Mouse (Mus musculus): ENCODE data around the gene Kif11. TPM values are rescaled to one million over a fixed set of nuclear protein-coding genes. Genes with fewer than 3 reads are reported as not detected.
A peak's percentile ranks its signal among the peaks of the same experiment; 100 is the strongest.

Gene Kif11
- total RNA-seq (2018; cell fraction: chromatin; rRNA removed) = 10 to 100 TPM in 3 of 26 experiments, 1 to 10 TPM in 23; 1.2 to 23.1 (median 3.8) TPM
- 1 to 10 TPM in 24 of 26 experiments, under 1 TPM in 2; 0.80 to 5.9 (median 1.7) TPM for total RNA-seq (2018; cell fraction: cytosol; rRNA removed)
- total RNA-seq (2018; cell fraction: nucleus; rRNA removed) = 10 to 100 TPM in 2 of 26 experiments, 1 to 10 TPM in 24; 1.3 to 19.6 (median 3.5) TPM
- 1.2 to 5.9 TPM (median 4.1 TPM) in 3 replicates for polyA plus RNA-seq (2018)

DNA sequence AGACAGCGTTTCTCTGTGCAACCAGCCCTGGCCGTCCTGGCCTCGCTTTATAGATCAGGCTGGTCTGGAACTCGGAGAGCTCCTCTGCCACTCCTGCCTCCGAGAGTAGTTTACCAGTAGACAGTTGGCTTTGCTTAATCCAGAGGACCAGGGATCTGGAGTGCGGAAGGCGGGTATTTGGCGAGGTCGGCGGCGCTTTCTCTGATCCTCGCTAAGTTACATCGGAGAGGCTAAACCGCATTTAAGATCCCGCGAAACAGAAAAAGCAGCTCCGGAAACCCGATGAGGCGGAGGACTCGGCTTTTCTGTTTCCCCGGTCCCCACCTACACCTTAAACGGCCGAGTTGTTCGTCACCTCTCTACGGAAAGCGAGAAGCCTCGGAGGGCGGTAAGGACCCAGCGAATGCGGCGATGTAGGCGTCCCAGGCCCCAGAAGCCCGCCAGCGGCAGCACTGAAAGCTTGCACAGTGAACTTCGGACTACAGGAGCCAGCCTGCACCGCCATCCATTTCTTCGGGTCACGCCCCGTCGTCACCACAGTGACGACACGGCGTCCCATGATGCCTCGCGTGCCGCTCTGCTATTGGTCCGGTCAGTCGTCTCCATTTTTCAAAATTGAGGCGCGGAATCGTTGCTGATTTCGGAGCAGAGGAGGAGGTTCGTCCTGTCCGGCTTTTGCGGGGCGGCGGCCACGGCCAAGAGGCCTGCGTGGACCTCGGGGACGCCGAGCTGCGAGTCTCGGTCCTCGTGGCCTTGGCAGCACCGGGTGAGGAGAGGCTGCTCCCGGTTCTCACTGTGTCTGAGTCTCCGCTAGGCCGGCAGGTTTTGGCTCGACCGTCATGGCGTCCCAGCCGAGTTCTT lies at the start of gene Kif11:
Gene Kif11, plus strand, starts transcription at position 649 of the 861 bp plus-strand sequence.
- 1% methylated on average over 73 of the region's 73 CpGs for WGBS (ENCODE audit: missing documents)
- Histone ChIP-seq H3K4me3 (ENCODE audit: inconsistent target) (peak within 1 kb of the TSS; percentile 77), H3K27ac (peak within 1 kb of the TSS; percentile 84), H3K36me3 (ENCODE audit: inconsistent target) (no peaks in the 10 kb centered on the region), H3K79me2 (ENCODE audit: inconsistent target) (peaks cover 48% of the 10 kb centered on the region)

DNA sequence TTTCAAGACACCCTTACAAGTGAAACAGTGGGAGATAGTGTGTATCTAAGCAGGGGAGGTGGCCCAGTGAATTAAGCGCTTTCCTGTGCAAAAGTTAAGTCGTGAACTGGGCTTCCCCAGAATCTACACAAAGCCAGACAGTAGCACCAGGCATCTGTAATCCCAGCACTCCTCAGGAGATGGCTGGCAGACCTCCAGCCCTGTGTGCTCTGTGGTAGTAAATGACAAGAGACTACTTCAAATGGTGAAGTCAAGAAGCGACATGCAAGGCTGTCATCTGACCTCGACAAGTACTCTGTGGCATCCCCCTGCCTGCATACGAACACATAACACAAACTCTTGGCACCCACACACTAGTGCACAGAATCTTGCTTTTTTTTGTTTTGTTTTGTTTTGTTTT lies 49.0 kb upstream of the Kif11 start:
- H3K27ac ChIP-seq = no peak overlapping the region
- no peaks in the 10 kb centered on the region for H3K79me2 ChIP-seq (ENCODE audit: inconsistent target)
- H3K4me3 ChIP-seq (ENCODE audit: inconsistent target) = no peak overlapping the region
- peaks cover 39% of the 10 kb centered on the region for H3K36me3 ChIP-seq (ENCODE audit: inconsistent target)
- 92% methylated on average over 5 of the region's 5 CpGs for WGBS (ENCODE audit: missing documents)

DNA sequence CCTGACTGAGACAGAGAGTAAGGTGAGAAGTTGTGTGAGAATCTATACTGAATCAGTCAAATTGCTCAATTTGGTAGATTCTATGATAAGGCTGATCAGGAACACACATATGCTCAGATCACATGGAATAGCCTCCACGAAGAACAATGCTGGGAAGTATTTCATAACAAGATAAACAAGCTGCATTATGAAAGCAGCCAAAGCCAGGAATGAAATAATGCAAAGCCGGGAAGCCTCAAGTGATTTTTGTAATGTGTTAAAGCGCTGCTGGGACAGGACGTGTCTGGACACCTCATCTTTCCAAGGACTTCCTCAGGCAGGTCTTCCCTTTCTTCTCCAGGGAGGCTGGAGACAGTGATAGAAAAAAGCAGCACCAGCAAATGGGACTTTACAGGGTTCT lies 43.5 kb upstream of the Kif11 start:
- no peak overlapping the region for H3K4me3 ChIP-seq (ENCODE audit: inconsistent target)
- peaks cover 17% of the 10 kb centered on the region for H3K36me3 ChIP-seq (ENCODE audit: inconsistent target)
- peaks cover 29% of the 10 kb centered on the region; the same call in 1 of the 2 replicates for H3K79me2 ChIP-seq (ENCODE audit: inconsistent target)
- no peak overlapping the region for H3K27ac ChIP-seq
- WGBS (ENCODE audit: missing documents) = 86% methylated on average over 4 of the region's 4 CpGs

DNA sequence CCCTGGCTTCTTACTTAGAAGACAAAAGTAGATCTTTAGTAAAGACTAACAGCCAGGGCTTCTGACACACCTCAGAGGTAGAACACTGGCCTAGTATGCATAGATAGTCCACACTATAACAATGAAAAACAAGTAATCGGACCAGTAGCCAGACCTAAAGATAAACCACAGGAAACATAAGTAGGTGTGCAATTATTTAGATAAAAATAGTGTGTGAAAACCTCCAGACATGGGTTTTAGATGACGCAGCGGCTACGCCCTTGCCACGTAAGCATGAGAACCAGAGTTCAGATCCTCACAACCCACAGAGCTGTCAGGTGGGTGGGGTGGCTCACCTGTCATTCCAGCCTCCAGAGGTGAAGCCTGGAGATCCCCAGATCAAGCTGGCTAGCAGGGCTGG lies 42.8 kb upstream of the Kif11 start:
- H3K27ac ChIP-seq = no peak overlapping the region
- peaks cover 10% of the 10 kb centered on the region; the same call in 1 of the 2 replicates for H3K36me3 ChIP-seq (ENCODE audit: inconsistent target)
- H3K79me2 ChIP-seq (ENCODE audit: inconsistent target) = peaks cover 31% of the 10 kb centered on the region; the same call in 1 of the 2 replicates
- 89% methylated on average over 5 of the region's 5 CpGs for WGBS (ENCODE audit: missing documents)
- no peak overlapping the region for H3K4me3 ChIP-seq (ENCODE audit: inconsistent target)

DNA sequence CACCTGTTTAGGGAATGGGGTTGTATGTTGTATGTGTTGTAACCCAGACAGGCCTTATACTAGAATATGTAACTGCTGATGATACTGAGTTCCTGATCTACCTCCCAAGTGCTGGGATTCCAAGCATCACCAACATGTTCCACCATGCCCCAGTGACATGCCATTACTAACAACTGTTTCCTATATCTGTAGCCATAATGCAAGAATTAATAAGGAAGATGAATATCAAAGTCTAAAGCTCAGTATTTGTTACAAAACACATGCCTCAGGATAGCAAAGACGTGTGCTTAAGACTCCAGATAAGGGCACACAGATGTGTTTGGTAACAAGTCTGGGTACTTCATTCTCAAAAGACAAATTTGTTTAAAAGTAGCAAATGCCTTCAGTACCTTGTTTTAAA lies 40.8 kb upstream of the Kif11 start:
- WGBS (ENCODE audit: missing documents) = 95% methylated on average over 1 of the region's 1 CpGs
- Histone ChIP-seq H3K4me3 (ENCODE audit: inconsistent target) (no peak overlapping the region), H3K79me2 (ENCODE audit: inconsistent target) (peaks cover 39% of the 10 kb centered on the region; the same call in 1 of the 2 replicates), H3K27ac (no peak overlapping the region), H3K36me3 (ENCODE audit: inconsistent target) (no peaks in the 10 kb centered on the region)

DNA sequence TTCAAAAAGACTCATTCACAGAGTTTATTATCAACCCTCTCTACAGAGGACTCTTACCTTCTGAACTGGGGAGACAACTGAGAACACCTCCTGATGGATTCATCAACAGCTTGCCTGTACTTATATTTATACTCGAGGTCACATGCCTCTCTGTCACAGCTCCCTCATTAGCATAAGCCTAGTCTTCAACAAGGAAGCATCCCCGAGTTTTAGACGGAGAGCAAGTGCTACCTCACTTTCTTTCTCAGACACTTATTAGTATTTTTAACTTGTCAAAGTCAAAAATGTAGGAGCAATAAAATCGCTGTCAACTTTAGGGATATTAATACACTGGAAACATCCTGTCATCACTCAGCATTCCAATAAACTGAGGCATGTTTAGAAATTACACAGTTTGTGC lies 38.5 kb upstream of the Kif11 start, which contains the start of gene Ide:
Gene Ide, minus strand, starts transcription at position 101 of the 400 bp plus-strand sequence.
- 86% methylated on average over 4 of the region's 4 CpGs for WGBS (ENCODE audit: missing documents)
- Histone ChIP-seq H3K27ac (no peak within 1 kb of the TSS), H3K79me2 (ENCODE audit: inconsistent target) (peaks cover 40% of the 10 kb centered on the region; the same call in 1 of the 2 replicates), H3K4me3 (ENCODE audit: inconsistent target) (no peak within 1 kb of the TSS), H3K36me3 (ENCODE audit: inconsistent target) (no peaks in the 10 kb centered on the region)

DNA sequence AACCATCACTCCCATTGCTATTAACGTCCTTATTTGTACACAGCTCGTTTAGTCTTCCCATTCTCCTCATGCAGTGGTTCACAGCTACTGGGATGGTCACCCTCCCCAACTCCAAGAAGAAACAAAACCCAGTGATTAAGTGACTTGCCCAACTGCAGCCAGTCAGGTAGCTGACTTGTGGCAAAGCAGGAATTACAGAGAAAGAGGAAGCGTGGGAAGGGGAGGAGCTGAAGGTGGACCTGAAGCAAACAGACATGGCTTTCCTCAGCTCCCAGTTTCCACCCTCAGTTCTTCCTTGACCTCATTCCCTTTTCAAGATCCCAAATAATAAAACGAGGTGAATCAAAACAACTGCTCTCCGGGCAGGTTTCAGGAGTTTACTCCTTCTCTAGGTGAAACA lies 35.7 kb upstream of the Kif11 start:
- no peak overlapping the region for H3K4me3 ChIP-seq (ENCODE audit: inconsistent target)
- no peaks in the 10 kb centered on the region for H3K36me3 ChIP-seq (ENCODE audit: inconsistent target)
- peaks cover 55% of the 10 kb centered on the region; the same call in 1 of the 2 replicates for H3K79me2 ChIP-seq (ENCODE audit: inconsistent target)
- 59% methylated on average over 5 of the region's 5 CpGs for WGBS (ENCODE audit: missing documents)
- no peak overlapping the region for H3K27ac ChIP-seq

DNA sequence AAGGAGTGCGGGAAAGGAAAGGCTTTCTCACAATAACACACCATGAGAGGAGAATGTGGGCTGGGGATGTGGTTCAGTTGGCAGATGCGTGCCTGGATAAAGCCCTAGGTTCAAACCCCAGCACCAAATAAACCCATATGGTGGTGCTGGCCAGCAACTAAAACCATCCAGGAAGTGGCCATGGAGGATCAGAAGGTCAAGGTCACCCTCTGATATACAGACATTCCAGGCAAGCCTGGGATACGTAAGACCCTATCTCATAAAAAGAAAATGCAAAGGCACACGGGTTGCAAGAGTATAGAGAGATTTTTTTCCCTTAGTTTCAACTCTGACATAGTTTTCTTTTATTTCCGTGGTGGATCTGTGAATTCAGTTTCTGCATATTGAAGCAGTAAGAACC lies 35.3 kb upstream of the Kif11 start:
- Histone ChIP-seq H3K79me2 (ENCODE audit: inconsistent target) (peaks cover 55% of the 10 kb centered on the region; the same call in 1 of the 2 replicates), H3K4me3 (ENCODE audit: inconsistent target) (no peak overlapping the region), H3K36me3 (ENCODE audit: inconsistent target) (no peaks in the 10 kb centered on the region), H3K27ac (no peak overlapping the region)
- 90% methylated on average over 5 of the region's 5 CpGs for WGBS (ENCODE audit: missing documents)

DNA sequence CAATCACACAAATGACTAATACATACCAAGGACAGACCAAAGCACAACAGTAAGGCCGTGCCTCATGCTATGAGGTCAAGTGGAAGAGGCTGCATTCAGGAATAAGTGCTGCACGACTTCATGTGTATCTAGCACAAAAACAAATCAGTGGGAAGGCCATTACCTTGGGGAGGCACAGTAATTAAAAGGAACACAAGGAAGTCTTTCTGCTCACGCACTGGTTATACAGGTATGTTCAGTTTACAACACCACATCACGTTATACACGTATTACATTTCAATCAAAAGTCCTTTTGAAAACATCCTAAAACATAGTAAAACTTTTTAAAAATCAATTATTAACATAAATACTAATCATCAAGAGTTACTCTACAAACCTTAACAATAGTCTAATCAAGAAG lies 32.3 kb upstream of the Kif11 start:
- no peaks in the 10 kb centered on the region for H3K36me3 ChIP-seq (ENCODE audit: inconsistent target)
- WGBS (ENCODE audit: missing documents) = over 99% methylated on average over 5 of the region's 5 CpGs
- H3K4me3 ChIP-seq (ENCODE audit: inconsistent target) = no peak overlapping the region

DNA sequence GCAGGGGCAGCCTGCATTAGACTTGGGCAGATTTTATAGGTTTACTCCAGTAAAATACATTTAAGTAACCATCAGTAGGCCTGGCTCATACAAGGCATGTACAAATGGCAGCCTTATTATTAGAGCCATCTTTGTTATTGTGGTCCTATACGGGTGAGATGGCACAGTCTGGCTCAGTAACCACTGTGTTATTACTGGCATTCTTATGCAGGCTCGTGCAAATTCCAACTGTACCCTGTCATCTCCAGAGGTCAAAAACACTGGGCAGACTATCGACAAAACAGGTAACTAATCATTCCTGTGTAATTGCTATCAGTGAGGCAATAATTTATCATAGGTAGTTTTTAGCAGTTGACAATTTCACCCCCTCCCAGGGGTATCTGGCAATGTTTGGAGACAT lies 29.9 kb upstream of the Kif11 start:
- WGBS (ENCODE audit: missing documents) = 96% methylated on average over 3 of the region's 3 CpGs

More for the DNA sequence above, 32.3 kb upstream of the Kif11 start:
- Histone ChIP-seq H3K27ac (no peak overlapping the region), H3K79me2 (ENCODE audit: inconsistent target) (peaks cover 69% of the 10 kb centered on the region; the same call in 1 of the 2 replicates)

DNA sequence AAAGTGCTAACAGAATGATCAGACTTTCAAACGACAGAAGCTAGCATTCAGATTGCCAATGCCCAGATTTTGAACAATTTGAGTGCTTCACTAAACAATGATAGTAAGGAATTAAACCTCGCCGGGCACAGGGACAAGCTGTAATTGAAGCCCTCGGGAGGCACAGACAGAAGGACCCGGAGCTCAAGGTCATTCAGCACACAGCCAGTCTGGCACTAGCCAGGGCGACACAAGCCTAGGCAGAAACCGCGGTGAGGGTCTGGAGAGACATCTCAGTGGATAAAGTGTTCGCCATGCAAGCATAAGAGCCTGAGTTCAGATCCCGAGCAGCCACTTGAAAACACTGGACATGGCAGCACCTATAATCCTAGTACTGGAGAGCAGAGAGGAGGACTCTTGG lies 27.9 kb upstream of the Kif11 start:
- no peak overlapping the region for H3K27ac ChIP-seq
- no peaks in the 10 kb centered on the region for H3K36me3 ChIP-seq (ENCODE audit: inconsistent target)
- WGBS (ENCODE audit: missing documents) = 92% methylated on average over 10 of the region's 10 CpGs
- H3K79me2 ChIP-seq (ENCODE audit: inconsistent target) = peaks cover 89% of the 10 kb centered on the region; the same call in 1 of the 2 replicates
- no peak overlapping the region for H3K4me3 ChIP-seq (ENCODE audit: inconsistent target)

More for the DNA sequence above, 29.9 kb upstream of the Kif11 start:
- no peak overlapping the region for H3K27ac ChIP-seq
- H3K79me2 ChIP-seq (ENCODE audit: inconsistent target) = peaks cover 80% of the 10 kb centered on the region; the same call in 1 of the 2 replicates
- H3K4me3 ChIP-seq (ENCODE audit: inconsistent target) = no peak overlapping the region
- H3K36me3 ChIP-seq (ENCODE audit: inconsistent target) = no peaks in the 10 kb centered on the region

DNA sequence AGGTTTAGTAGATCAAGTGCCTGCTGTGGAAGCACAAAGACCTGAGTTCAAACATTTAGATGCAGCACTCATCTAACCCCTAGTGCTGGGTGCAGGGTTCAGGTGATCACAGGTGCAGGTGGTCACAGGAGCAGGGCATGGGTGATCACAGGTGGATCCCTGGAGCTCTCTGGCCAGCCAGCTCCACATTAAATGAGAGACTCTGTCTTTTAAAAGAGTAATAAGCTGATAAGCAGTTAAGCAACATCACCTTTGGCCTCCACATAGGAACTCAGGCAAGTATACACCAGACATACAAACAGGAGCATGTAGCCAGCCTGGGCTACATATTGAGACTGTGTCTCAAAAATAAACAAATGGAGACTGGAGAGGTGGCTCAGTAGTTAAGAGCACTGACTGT lies 27.3 kb upstream of the Kif11 start:
- no peak overlapping the region for H3K4me3 ChIP-seq (ENCODE audit: inconsistent target)
- peaks cover 89% of the 10 kb centered on the region; the same call in 1 of the 2 replicates for H3K79me2 ChIP-seq (ENCODE audit: inconsistent target)
- no peaks in the 10 kb centered on the region for H3K36me3 ChIP-seq (ENCODE audit: inconsistent target)
- H3K27ac ChIP-seq = no peak overlapping the region

DNA sequence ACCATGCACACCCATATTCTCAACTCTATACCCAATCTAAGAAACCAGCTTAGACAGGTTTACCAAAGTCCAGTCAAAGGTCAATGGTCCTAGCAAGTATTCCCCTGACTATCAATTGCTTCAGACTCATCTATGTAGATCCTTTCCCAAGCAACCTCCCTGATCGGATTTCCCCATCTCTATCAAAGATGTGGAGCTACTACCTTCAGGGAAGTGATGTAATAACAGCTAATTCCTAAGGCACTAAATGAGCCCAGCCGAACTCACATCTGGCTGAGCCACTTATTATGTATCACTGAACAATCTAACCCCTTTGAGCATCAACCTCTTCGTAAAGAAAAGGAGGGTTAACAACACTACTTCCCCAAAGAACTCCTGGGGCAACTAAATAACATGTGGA lies 23.4 kb upstream of the Kif11 start:
- H3K27ac ChIP-seq = no peak overlapping the region
- H3K4me3 ChIP-seq (ENCODE audit: inconsistent target) = no peak overlapping the region
- H3K79me2 ChIP-seq (ENCODE audit: inconsistent target) = peaks cover 85% of the 10 kb centered on the region; the same call in 1 of the 2 replicates
- WGBS (ENCODE audit: missing documents) = 94% methylated on average over 3 of the region's 3 CpGs
- H3K36me3 ChIP-seq (ENCODE audit: inconsistent target) = no peaks in the 10 kb centered on the region

DNA sequence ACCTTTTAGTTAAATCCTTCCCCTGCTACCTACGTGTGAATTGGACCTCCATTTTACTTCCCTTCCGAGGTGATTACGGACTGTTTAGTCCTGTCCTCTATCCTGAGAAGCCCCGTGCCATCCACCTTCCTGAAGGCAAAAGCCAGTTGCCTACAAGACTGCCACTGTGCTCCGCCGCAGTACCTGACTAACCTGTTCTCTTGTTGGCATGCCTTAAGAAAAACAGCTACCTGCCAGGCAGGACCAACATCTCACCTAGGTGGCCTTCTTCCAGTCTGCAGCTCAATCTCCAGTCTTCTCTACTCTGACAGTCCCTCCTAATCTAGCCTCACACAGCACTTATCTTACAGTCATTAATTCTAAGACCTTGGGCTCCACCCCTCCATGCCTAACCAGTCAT lies 22.9 kb upstream of the Kif11 start:
- Histone ChIP-seq H3K27ac (no peak overlapping the region), H3K36me3 (ENCODE audit: inconsistent target) (no peaks in the 10 kb centered on the region), H3K79me2 (ENCODE audit: inconsistent target) (peaks cover 79% of the 10 kb centered on the region; the same call in 1 of the 2 replicates), H3K4me3 (ENCODE audit: inconsistent target) (no peak overlapping the region)
- 95% methylated on average over 6 of the region's 6 CpGs for WGBS (ENCODE audit: missing documents)

DNA sequence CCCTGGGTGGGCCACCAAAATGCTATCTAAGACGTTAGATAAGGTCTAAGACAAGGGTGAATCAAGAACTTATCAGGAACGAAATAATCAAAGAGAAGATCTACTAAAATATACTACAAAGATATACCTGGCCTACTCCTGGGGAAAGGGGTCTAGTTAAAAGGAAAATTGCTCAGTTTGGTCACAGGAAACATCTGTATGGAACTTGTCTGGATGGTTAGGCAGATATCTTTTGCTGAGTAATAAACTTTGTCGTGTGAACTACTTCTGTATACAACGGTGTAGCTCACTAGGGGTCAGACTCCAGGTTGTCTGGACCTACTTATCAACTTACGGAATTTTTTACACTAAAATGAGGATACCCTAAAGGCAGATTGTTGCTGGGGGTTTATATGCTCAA lies 16.2 kb upstream of the Kif11 start:
- WGBS (ENCODE audit: missing documents) = 43% methylated on average over 5 of the region's 5 CpGs

More for the DNA sequence above, 16.2 kb upstream of the Kif11 start:
- Histone ChIP-seq H3K27ac (no peak overlapping the region), H3K4me3 (ENCODE audit: inconsistent target) (no peak overlapping the region), H3K36me3 (ENCODE audit: inconsistent target) (no peaks in the 10 kb centered on the region), H3K79me2 (ENCODE audit: inconsistent target) (peaks cover 22% of the 10 kb centered on the region; the same call in 1 of the 2 replicates)

Measured in macrophage (primary cell).